Mouse (Mus musculus) induced T-regulatory cell, adult 2 months (primary cell): ENCODE measurements around the gene Zfp592.

ENCODE experiments used
- DNase-seq: peaks from one replicate; pipeline ENCODE4 v3.0.0-alpha.2; 2012; ENCODE audit warnings: low read depth

The Zfp592 gene

GRCm38 (mm10) chr7:80993834-80994662, 567 bp downstream of the Zfp592 start:
- peak; percentile 75 for DNase-seq

GRCm38 (mm10) chr7:80994663-80995005, 1.2 kb downstream of the Zfp592 start:
- peak; percentile 53 for DNase-seq

GRCm38 (mm10) chr7:80995266-80996146, 2.0 kb downstream of the Zfp592 start:
- peak; percentile 63 for DNase-seq

- DNase-seq = no peak
Measured at GRCm38 (mm10) chr7:80997776-80998175, 4.3 kb downstream of the Zfp592 start.

- DNase-seq = no peak
Measured at GRCm38 (mm10) chr7:80999536-80999935, 6.1 kb downstream of the Zfp592 start.

GRCm38 (mm10) chr7:81001844-81002243, 8.4 kb downstream of the Zfp592 start:
- no peak for DNase-seq

- DNase-seq = no peak
Measured at GRCm38 (mm10) chr7:81004556-81005079, 11.1 kb downstream of the Zfp592 start.

GRCm38 (mm10) chr7:81005969-81006368, 12.5 kb downstream of the Zfp592 start:
- DNase-seq = no peak

- peak; percentile 52 for DNase-seq
Measured at GRCm38 (mm10) chr7:81008285-81008684, 14.8 kb downstream of the Zfp592 start.

- no peak for DNase-seq
Measured at GRCm38 (mm10) chr7:81011576-81011975, 18.1 kb downstream of the Zfp592 start.

- no peak for DNase-seq
Measured at GRCm38 (mm10) chr7:81020307-81020706, 26.8 kb downstream of the Zfp592 start.

GRCm38 (mm10) chr7:81022731-81023130, 29.2 kb downstream of the Zfp592 start:
- DNase-seq = no peak

GRCm38 (mm10) chr7:81024118-81024517, 30.6 kb downstream of the Zfp592 start:
- peak; percentile 25 for DNase-seq

GRCm38 (mm10) chr7:81024651-81025050, 31.2 kb downstream of the Zfp592 start:
- no peak for DNase-seq

- DNase-seq = no peak
Measured at GRCm38 (mm10) chr7:81025751-81026150, 32.3 kb downstream of the Zfp592 start.

- no peak for DNase-seq
Measured at GRCm38 (mm10) chr7:81039711-81040110, 46.2 kb downstream of the Zfp592 start.

GRCm38 (mm10) chr7:81043023-81043620, 49.6 kb downstream of the Zfp592 start:
- no peak for DNase-seq

- DNase-seq = no peak
Measured at GRCm38 (mm10) chr7:81047847-81048246, 54.4 kb downstream of the Zfp592 start.

GRCm38 (mm10) chr7:81048513-81048912, 55.0 kb downstream of the Zfp592 start:
- no peak for DNase-seq

- DNase-seq = no peak
Measured at GRCm38 (mm10) chr7:81049966-81050365, 56.5 kb downstream of the Zfp592 start.

GRCm38 (mm10) chr7:81055709-81056370, 62.4 kb downstream of the Zfp592 start:
- DNase-seq = no peak

GRCm38 (mm10) chr7:81057471-81057870, 64.0 kb downstream of the Zfp592 start, which contains the start of gene Alpk3:
TSS of gene Alpk3 (plus strand) at chr7:81057600.
- DNase-seq = no peak
